ENCODE assay signal across 13 mouse cellular contexts in the genomic region with DNA sequence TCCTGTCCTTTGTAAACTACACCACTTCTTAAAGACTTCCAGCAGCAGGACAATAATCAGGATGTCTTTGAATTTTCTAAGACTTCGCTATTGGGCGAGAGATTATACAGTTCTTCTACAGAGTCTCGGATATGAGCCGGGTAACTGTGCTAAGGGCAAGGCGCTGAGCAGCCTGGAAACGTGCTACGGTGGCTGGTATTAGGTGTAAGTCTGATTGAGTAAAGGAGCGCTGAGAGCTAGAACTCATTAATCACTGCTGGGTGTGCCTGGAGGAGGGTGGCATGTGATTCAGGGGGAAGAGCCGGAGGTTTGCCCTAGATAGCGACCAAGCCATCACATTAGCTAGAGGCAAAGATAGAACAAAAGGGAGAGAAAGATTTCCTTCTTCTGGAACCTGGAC.
"Had no signal": no experiment of that assay in that cellular context is flagged by ENCODE, and none has a peak within 500 bp of the region (broad histone marks: within the 10 kb centered on the region; RNA-seq: fewer than 3 reads in every experiment).

No protein-coding gene starts in this region.

- H3K4me3 ChIP-seq: midbrain, embryonic 13.5 days; midbrain, embryonic 15.5 days; neural tube, embryonic 12.5 days; stomach, embryonic 15.5 days had no signal

- DNase-seq: lung, adult 18-20 months; lung, embryonic 14.5 days; lung, postnatal 10 days; lung, postnatal 4 days; right cerebral cortex, postnatal 14 days; thymus, adult 18-20 months; thymus, postnatal 14 days; thymus, postnatal 36 days had no signal

- H3K27ac ChIP-seq: midbrain, embryonic 13.5 days; midbrain, embryonic 15.5 days; neural tube, embryonic 12.5 days; stomach, embryonic 15.5 days had no signal

- H3K9me3 ChIP-seq: midbrain, embryonic 13.5 days; midbrain, embryonic 15.5 days; neural tube, embryonic 12.5 days; stomach, embryonic 15.5 days had no signal

- H3K9ac ChIP-seq: lung, embryonic 14.5 days; midbrain, embryonic 13.5 days; midbrain, embryonic 15.5 days; neural tube, embryonic 12.5 days; stomach, embryonic 15.5 days had no signal

- H3K36me3 ChIP-seq: midbrain, embryonic 13.5 days; midbrain, embryonic 15.5 days; neural tube, embryonic 12.5 days; stomach, embryonic 15.5 days had no signal

- H3K4me1 ChIP-seq: midbrain, embryonic 13.5 days; midbrain, embryonic 15.5 days; neural tube, embryonic 12.5 days; stomach, embryonic 15.5 days had no signal

- H3K4me2 ChIP-seq: lung, embryonic 14.5 days; midbrain, embryonic 11.5 days; midbrain, embryonic 13.5 days; midbrain, embryonic 15.5 days; neural tube, embryonic 12.5 days; stomach, embryonic 15.5 days had no signal

- ATAC-seq: midbrain, embryonic 13.5 days; midbrain, embryonic 15.5 days had no signal

- H3K27me3 ChIP-seq: midbrain, embryonic 13.5 days; midbrain, embryonic 15.5 days; neural tube, embryonic 12.5 days; stomach, embryonic 15.5 days had no signal
